Comparison of ENCODE assay signal across 8 mouse cellular contexts in genomic region chr19:43675525-43676400, GRCm38 (mm10). TPM values are rescaled to one million over a fixed set of nuclear protein-coding genes. Genes with fewer than 3 reads are reported as not detected.
DNase-seq lines count a peak whose midpoint lies in the region; ATAC-seq and TF ChIP-seq lines count a peak whose summit lies in the region.

No protein-coding gene starts in this region.

- no peak for TF ChIP-seq POLR2A in testis, adult 2 months (IDR thresholded peaks at IDR 0.05; ENCODE audit: control insufficient read depth, low read depth, low read length)

- no peaks in the 10 kb centered on the region for H3K9me3 ChIP-seq in forebrain, postnatal 0 days (ENCODE audit: low read length)

- TF ChIP-seq CTCF in testis, adult 2 months (IDR thresholded peaks at IDR 0.05; ENCODE audit: control insufficient read depth, insufficient read depth, insufficient replicate concordance, low read depth, low read length), result no peak
- TF ChIP-seq CTCF in forebrain, postnatal 0 days (IDR thresholded peaks at IDR 0.05; ENCODE audit: low read depth), result no peak

- peaks cover 17% of the 10 kb centered on the region for H3K4me1 ChIP-seq in testis, adult 2 months (ENCODE audit: control insufficient read depth, insufficient read depth, low read length)
- H3K4me1 ChIP-seq in forebrain, postnatal 0 days (ENCODE audit: insufficient read depth), result peaks cover 17% of the 10 kb centered on the region

- H3K27me3 ChIP-seq in testis, adult 2 months (ENCODE audit: control insufficient read depth, insufficient read depth, low read length), result no peaks in the 10 kb centered on the region
- no peaks in the 10 kb centered on the region for H3K27me3 ChIP-seq in forebrain, postnatal 0 days (ENCODE audit: insufficient read depth, low read length)

- intact Hi-C loops in left cerebral cortex, postnatal 25 days (cut with DNase I), result loop anchor here (1.0 kb wide), 1 partner anchor 14 kb away; the partner anchor contains the start of gene Entpd7

- peak overlapping the region; percentile 89 for H3K4me2 ChIP-seq in forebrain, postnatal 0 days (ENCODE audit: low read depth)

- ATAC-seq in forebrain, postnatal 0 days, result no peak

- H3K4me3 ChIP-seq in testis, adult 2 months (ENCODE audit: control insufficient read depth, low read depth, low read length), result peak overlapping the region; percentile 86
- H3K4me3 ChIP-seq in forebrain, postnatal 0 days (ENCODE audit: low read depth, low read length), result peak overlapping the region; percentile 98

- WGBS in forebrain, postnatal 0 days, result 1% methylated on average over 43 of the region's 43 CpGs

- H3K36me3 ChIP-seq in testis, adult 2 months (ENCODE audit: control insufficient read depth, insufficient read depth, low read length), result no peaks in the 10 kb centered on the region
- no peaks in the 10 kb centered on the region for H3K36me3 ChIP-seq in forebrain, postnatal 0 days (ENCODE audit: insufficient read depth)

- H3K9ac ChIP-seq in forebrain, postnatal 0 days, result peak overlapping the region; percentile 67

- DNase-seq in adrenal gland, adult 8-10 months, result peak; percentile 40
- no peak for DNase-seq in adrenal gland, adult 2 months
- DNase-seq in testis, postnatal 10 days (ENCODE audit: low spot score), result no peak
- peak; percentile 70 for DNase-seq in forebrain, postnatal 0 days
- peak; percentile 56 to 63 for DNase-seq in left cerebral cortex, postnatal 25 days (ENCODE audit: low spot score in 2 of 2)
- peak; percentile 42 for DNase-seq in mesoderm, embryonic 11.5 days (ENCODE audit: low read depth, low spot score)
- peak; percentile 55 for DNase-seq in telencephalon, adult 2 months (ENCODE audit: low read depth, low spot score)

- H3K27ac ChIP-seq in testis, adult 2 months (ENCODE audit: control insufficient read depth, insufficient read depth, low read depth, low read length), result peak overlapping the region; percentile 94
- peak overlapping the region; percentile 96 for H3K27ac ChIP-seq in forebrain, postnatal 0 days (ENCODE audit: low read depth, low read length)

RNA-seq across cellular contexts. Expression of gene Slc25a28, which starts 1.1 kb away (rescaled TPM):
- 100 to 1,000 TPM in 1 of 4 experiments, 10 to 100 TPM in 3; 78.4 to 112 (median 83.7) TPM for total RNA-seq in adrenal gland, adult 8-10 months (2022)
- 10 to 100 TPM; 62.3 to 73.1 TPM for total RNA-seq in adrenal gland, adult 2 months (2021)
- 93.6 and 111 TPM in 2 replicates for polyA plus RNA-seq in adrenal gland, adult 2 months (2012; rRNA removed)
- polyA plus RNA-seq in testis, adult 2 months (2012; rRNA removed), result 101 and 103 TPM in 2 replicates
- total RNA-seq in forebrain, postnatal 0 days (2014; rRNA removed), result 45.2 and 67.2 TPM in 2 replicates
- polyA plus RNA-seq in forebrain, postnatal 0 days (2015; fragmentation: Nextera tagmentation; extraction: Ambion mirVana), result 13.1 and 15.6 TPM in 2 replicates
- 10 to 100 TPM; 35.8 to 36.6 TPM for total RNA-seq in left cerebral cortex, postnatal 25 days (2021)

RNA-seq across cellular contexts. Expression of gene Entpd7, which starts 13.7 kb away (rescaled TPM):
- 10 to 100 TPM; 18.1 to 27.3 (median 23.6) TPM for total RNA-seq in adrenal gland, adult 8-10 months (2022)
- total RNA-seq in adrenal gland, adult 2 months (2021), result 10 to 100 TPM; 16.3 to 20.0 TPM
- 3.6 and 4.0 TPM in 2 replicates for polyA plus RNA-seq in adrenal gland, adult 2 months (2012; rRNA removed)
- polyA plus RNA-seq in testis, adult 2 months (2012; rRNA removed), result 1.5 and 1.6 TPM in 2 replicates
- 8.3 and 9.3 TPM in 2 replicates for total RNA-seq in forebrain, postnatal 0 days (2014; rRNA removed)
- 5.9 and 8.4 TPM in 2 replicates for polyA plus RNA-seq in forebrain, postnatal 0 days (2015; fragmentation: Nextera tagmentation; extraction: Ambion mirVana)
- 10 to 100 TPM; 20.3 to 24.0 TPM for total RNA-seq in left cerebral cortex, postnatal 25 days (2021)

Comparison
In these comparisons a context has a peak if more than half of its experiments do, and no peak if none do; other contexts are left out.
1. DNase-seq: peak in adrenal gland, adult 8-10 months (single experiment), forebrain, postnatal 0 days (single experiment), left cerebral cortex, postnatal 25 days (2 of 2), mesoderm, embryonic 11.5 days (single experiment) and telencephalon, adult 2 months (single experiment); none in adrenal gland, adult 2 months (single experiment) and testis, postnatal 10 days (single experiment).